Mouse (Mus musculus) midbrain, embryonic 16.5 days (tissue): Measurements from ENCODE around the gene Lman2. TPM values are rescaled to one million over a fixed set of nuclear protein-coding genes. Genes with fewer than 3 reads are reported as not detected.

Source experiments
- ATAC-seq: fragments of 200-750 bp; cut with Nextera tagmentation; 2 replicates; pipeline ENCODE4 v1.8.0; 2017; ENCODE audit warnings: moderate TSS enrichment
- H3K27ac ChIP-seq: fragments of 300-500 bp; sonication (generic); 2 replicates; pipeline ENCODE4 v1.5.1; 2014; ENCODE audit warnings: mild to moderate bottlenecking, low read length, mixed read lengths
- H3K27me3 ChIP-seq: fragments of 300-500 bp; sonication (generic); 2 replicates; pipeline ENCODE4 v1.6.1; 2014; ENCODE audit warnings: low read depth, low read length, mixed read lengths; ENCODE audit not compliant: control insufficient read depth, insufficient read depth
- H3K36me3 ChIP-seq: fragments of 300-500 bp; sonication (generic); 2 replicates; pipeline ENCODE4 v1.6.1; 2014; ENCODE audit warnings: mild to moderate bottlenecking, low read length, moderate library complexity, mixed read lengths; ENCODE audit not compliant: control insufficient read depth, insufficient read depth
- H3K4me1 ChIP-seq: fragments of 300-500 bp; sonication (generic); 2 replicates; pipeline ENCODE4 v1.6.1; 2014; ENCODE audit warnings: mild to moderate bottlenecking, low read length, mixed read lengths; ENCODE audit not compliant: control insufficient read depth, insufficient read depth
- H3K4me2 ChIP-seq: fragments of 300-500 bp; sonication (generic); 2 replicates; pipeline ENCODE4 v1.6.1; 2014; ENCODE audit warnings: mild to moderate bottlenecking, low read length, mixed read lengths
- H3K4me3 ChIP-seq: fragments of 300-500 bp; sonication (generic); 2 replicates; pipeline ENCODE4 v1.5.1; 2014; ENCODE audit warnings: low read depth, mild to moderate bottlenecking, low read length, moderate library complexity, mixed read lengths
- H3K9ac ChIP-seq: fragments of 300-500 bp; sonication (generic); 2 replicates; pipeline ENCODE4 v1.6.1; 2014; ENCODE audit warnings: low read depth, low read length, mixed read lengths
- H3K9me3 ChIP-seq: fragments of 300-500 bp; sonication (generic); replicated peaks from 2 replicates; pipeline ENCODE4 v1.6.1; 2014; ENCODE audit warnings: mild to moderate bottlenecking, low read length, mixed read lengths; ENCODE audit not compliant: control insufficient read depth, poor library complexity, severe bottlenecking
- WGBS: fragments of 180-500 bp; shearing (Covaris S2); extraction: QIAGEN DNeasy Blood & Tissue Kit; methylation state at CpG from one replicate; pipeline ENCODE4 v1.1.7; 2014; 5-methylcytosine and 5-hydroxymethylcytosine counted together
- polyA plus RNA-seq: library from polyadenylated mRNA; unstranded; fragments of >200 nt; fragmentation: Nextera tagmentation; extraction: Ambion mirVana; gene quantifications from 2 replicates; pipeline ENCODE4 v1.2.1, GENCODE M21; 2015

Lman2 gene
- polyA plus RNA-seq, 1 experiment from 2014 or later: 43.4 TPM

- no peak for ATAC-seq
- Histone ChIP-seq H3K9ac (no peak overlapping the region), H3K4me2 (no peak overlapping the region), H3K9me3 (no peaks in the 10 kb centered on the region), H3K27ac (no peak overlapping the region), H3K4me3 (no peak overlapping the region), H3K4me1 (no peaks in the 10 kb centered on the region), H3K36me3 (peaks cover 33% of the 10 kb centered on the region), H3K27me3 (no peaks in the 10 kb centered on the region)
- WGBS: 89% methylated on average over 7 of the region's 7 CpGs
Observed at GRCm38 (mm10) chr13:55344286-55344685, 18.3 kb downstream of the Lman2 start.

DNA sequence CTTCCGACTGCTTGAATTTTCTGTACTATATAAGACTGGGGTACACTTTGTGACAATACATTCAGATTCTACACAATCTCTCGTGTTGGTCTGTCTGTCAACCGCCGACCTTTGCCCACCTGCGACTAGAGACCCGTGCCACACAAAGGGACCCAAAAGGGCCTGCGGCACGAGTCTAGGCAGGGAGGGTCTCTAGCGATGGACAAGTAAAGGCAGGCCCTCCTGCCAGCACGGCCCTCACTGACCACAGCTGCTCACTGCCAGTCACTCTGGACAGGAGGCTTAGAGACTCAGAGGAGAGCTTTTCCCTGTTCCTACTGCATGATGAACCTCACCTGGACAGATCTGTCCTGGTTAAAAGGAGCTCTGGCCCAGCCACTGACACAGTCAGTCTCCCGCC lies 20.1 kb downstream of the Lman2 start:
- Histone ChIP-seq H3K9me3 (no peaks in the 10 kb centered on the region), H3K27me3 (no peaks in the 10 kb centered on the region), H3K36me3 (peaks cover 21% of the 10 kb centered on the region), H3K4me1 (no peaks in the 10 kb centered on the region), H3K27ac (no peak overlapping the region), H3K4me2 (no peak overlapping the region), H3K9ac (no peak overlapping the region), H3K4me3 (no peak overlapping the region)
- ATAC-seq: no peak
- WGBS: 39% methylated on average over 11 of the region's 11 CpGs

- Histone ChIP-seq H3K4me2 (no peak overlapping the region), H3K27me3 (no peaks in the 10 kb centered on the region), H3K36me3 (no peaks in the 10 kb centered on the region), H3K4me3 (no peak overlapping the region), H3K9me3 (no peaks in the 10 kb centered on the region), H3K9ac (no peak overlapping the region), H3K4me1 (no peaks in the 10 kb centered on the region), H3K27ac (no peak overlapping the region)
- no peak for ATAC-seq
- WGBS: 56% methylated on average over 2 of the region's 2 CpGs
Observed at GRCm38 (mm10) chr13:55339259-55339658, 23.3 kb downstream of the Lman2 start.

- Histone ChIP-seq H3K4me1 (no peaks in the 10 kb centered on the region), H3K9me3 (no peaks in the 10 kb centered on the region), H3K9ac (no peak overlapping the region), H3K27ac (no peak overlapping the region), H3K27me3 (no peaks in the 10 kb centered on the region), H3K4me3 (no peak overlapping the region), H3K4me2 (no peak overlapping the region), H3K36me3 (no peaks in the 10 kb centered on the region)
- ATAC-seq: no peak
- WGBS: 57% methylated on average over 12 of the region's 12 CpGs
Observed at GRCm38 (mm10) chr13:55338131-55339054, 24.2 kb downstream of the Lman2 start.

DNA sequence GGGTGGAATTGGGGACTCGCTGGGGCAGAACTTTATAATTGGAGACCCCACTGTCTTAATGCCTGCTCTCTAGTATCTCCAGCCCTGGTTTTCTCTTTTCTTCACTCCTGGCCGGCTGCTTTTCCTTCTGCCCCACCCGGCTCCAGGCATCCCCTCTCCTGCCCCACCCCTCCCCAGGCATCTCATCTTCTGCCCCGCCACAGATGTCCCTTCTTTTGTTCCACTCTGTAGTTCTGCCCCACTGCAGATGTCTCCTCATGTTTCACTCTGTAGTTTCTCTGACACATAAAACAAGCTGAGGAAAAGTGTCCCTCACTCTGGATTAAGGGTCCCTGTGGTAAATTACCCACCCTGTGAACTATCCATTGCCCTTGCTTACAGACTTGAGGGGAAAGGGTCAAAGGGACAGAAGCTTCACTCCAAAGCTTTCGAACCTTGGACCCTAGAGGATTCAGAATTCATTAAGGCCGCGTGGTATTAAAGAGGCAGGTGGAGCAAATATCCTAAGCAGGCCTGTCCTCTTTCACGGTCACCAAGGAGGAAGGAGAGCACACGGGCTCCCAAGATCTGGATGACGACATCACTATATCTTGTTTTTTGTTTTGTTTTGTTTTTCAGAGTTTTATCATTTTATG lies 25.1 kb downstream of the Lman2 start:
- H3K4me3 ChIP-seq: no peak overlapping the region
- no peak overlapping the region for H3K9ac ChIP-seq
- no peak overlapping the region for H3K4me2 ChIP-seq
- H3K9me3 ChIP-seq: no peaks in the 10 kb centered on the region
- H3K4me1 ChIP-seq: no peaks in the 10 kb centered on the region
- H3K27me3 ChIP-seq: no peaks in the 10 kb centered on the region
- 65% methylated on average over 10 of the region's 10 CpGs for WGBS
- no peaks in the 10 kb centered on the region for H3K36me3 ChIP-seq
- no peak overlapping the region for H3K27ac ChIP-seq
- no peak for ATAC-seq

DNA sequence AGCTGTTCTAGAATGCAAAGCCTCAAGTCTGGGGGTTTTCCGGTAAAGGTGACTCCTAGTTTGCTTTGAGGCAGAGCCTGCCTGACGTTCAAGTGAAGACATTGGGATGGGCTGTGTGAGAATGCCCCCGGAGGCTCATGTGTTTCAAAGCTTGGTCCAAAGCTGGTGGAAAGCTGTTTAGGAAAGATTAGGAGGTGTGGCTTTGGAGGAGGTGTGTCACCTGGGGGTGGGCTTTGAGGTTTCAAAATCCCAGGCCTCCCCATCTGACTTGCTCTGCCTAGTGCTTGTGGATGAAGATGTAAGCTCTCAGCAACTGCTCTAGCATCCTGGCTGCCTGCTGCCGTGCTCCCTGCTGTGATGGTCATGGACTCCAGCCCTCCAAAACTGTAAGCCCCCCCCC lies 26.9 kb downstream of the Lman2 start:
- no peaks in the 10 kb centered on the region for H3K9me3 ChIP-seq
- H3K4me1 ChIP-seq: no peaks in the 10 kb centered on the region
- H3K27me3 ChIP-seq: no peaks in the 10 kb centered on the region
- H3K4me3 ChIP-seq: no peak overlapping the region
- H3K27ac ChIP-seq: no peak overlapping the region
- WGBS: 89% methylated on average over 4 of the region's 4 CpGs
- no peak for ATAC-seq
- no peak overlapping the region for H3K9ac ChIP-seq
- no peak overlapping the region for H3K4me2 ChIP-seq
- no peaks in the 10 kb centered on the region for H3K36me3 ChIP-seq

GRCm38 (mm10) chr13:55332331-55332730 lies 30.3 kb downstream of the Lman2 start:
- peaks cover 10% of the 10 kb centered on the region for H3K4me1 ChIP-seq
- no peak overlapping the region for H3K4me2 ChIP-seq
- no peak overlapping the region for H3K9ac ChIP-seq
- no peak overlapping the region for H3K27ac ChIP-seq
- H3K4me3 ChIP-seq: no peak overlapping the region
- no peaks in the 10 kb centered on the region for H3K9me3 ChIP-seq
- no peaks in the 10 kb centered on the region for H3K36me3 ChIP-seq
- 76% methylated on average over 3 of the region's 3 CpGs for WGBS
- no peaks in the 10 kb centered on the region for H3K27me3 ChIP-seq
- ATAC-seq: no peak

DNA sequence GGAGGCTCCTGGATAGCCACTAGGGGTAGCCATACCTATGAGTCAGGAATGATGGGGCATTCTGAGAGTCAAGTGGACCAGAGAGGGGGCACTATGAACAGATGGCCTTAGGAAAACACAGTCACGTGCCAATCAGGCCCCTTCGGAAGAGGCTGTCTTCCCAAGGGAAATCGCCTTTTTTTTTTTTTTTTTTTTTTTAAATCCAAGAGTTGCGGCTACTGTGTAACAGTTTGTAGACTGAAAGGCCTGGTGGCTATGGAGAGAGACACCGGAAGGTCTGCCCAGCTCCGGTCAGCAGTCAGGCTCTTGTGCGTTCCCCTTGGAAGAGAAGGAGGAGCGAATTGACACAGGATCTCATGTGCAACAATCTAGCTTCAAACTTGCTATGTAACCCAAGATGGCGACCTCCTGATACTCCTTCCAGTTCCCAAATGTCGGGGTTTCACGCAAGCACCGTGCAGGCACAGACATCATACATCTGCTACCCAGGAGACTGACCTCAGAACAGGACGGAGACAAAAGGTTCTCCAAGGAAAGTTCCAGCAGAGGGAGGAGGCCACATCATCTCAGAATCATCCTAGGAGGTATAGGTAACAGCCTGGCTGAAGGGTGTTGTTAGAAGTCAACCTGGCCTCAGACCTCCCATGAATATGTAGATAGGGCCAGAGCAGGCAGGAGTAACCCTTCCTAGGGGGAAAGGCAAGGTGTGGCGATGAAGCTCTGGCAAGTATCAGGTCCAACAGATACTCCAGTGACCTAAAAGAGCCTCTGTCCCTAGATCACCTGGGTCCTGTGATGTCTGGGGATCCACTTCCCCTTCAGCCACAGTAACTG lies 31.8 kb downstream of the Lman2 start:
- peak overlapping the region; percentile 64 for H3K4me3 ChIP-seq

More for the DNA sequence above, 31.8 kb downstream of the Lman2 start:
- no peak for ATAC-seq
- Histone ChIP-seq H3K27ac (peak overlapping the region; percentile 70), H3K27me3 (no peaks in the 10 kb centered on the region), H3K36me3 (peaks cover 4% of the 10 kb centered on the region), H3K9ac (peak overlapping the region; percentile 69), H3K4me1 (peaks cover 15% of the 10 kb centered on the region), H3K4me2 (peak overlapping the region; percentile 96), H3K9me3 (no peaks in the 10 kb centered on the region)
- 51% methylated on average over 14 of the region's 14 CpGs for WGBS
